Mouse (Mus musculus) embryo, embryonic 10.5 days (tissue): ENCODE results near the gene Dock3.

Source experiments
- DNase-seq: peaks from one replicate; pipeline ENCODE4 v3.0.0-alpha.2; 2015; ENCODE audit warnings: low spot score

Gene Dock3

GRCm38 (mm10) chr9:107027586-107027985 lies 204.1 kb downstream of the Dock3 start:
- DNase-seq = no peak

GRCm38 (mm10) chr9:107009841-107010240 lies 221.9 kb downstream of the Dock3 start:
- DNase-seq = no peak

- DNase-seq = no peak
Observed at GRCm38 (mm10) chr9:107003187-107003586, 228.5 kb downstream of the Dock3 start.

- DNase-seq = peak; percentile 54
Observed at GRCm38 (mm10) chr9:106970742-106971141, 261.0 kb downstream of the Dock3 start.

- no peak for DNase-seq
Observed at GRCm38 (mm10) chr9:106958452-106958851, 273.3 kb downstream of the Dock3 start.

- no peak for DNase-seq
Observed at GRCm38 (mm10) chr9:106955486-106955885, 276.2 kb downstream of the Dock3 start.

GRCm38 (mm10) chr9:106934998-106935397 lies 296.7 kb downstream of the Dock3 start:
- DNase-seq = no peak

GRCm38 (mm10) chr9:106914878-106915277 lies 316.8 kb downstream of the Dock3 start:
- no peak for DNase-seq

- peak; percentile 18 for DNase-seq
Observed at GRCm38 (mm10) chr9:106913759-106914158, 317.9 kb downstream of the Dock3 start.

- no peak for DNase-seq
Observed at GRCm38 (mm10) chr9:106911624-106912023, 320.1 kb downstream of the Dock3 start.

GRCm38 (mm10) chr9:106908715-106909114 lies 323.0 kb downstream of the Dock3 start:
- DNase-seq = no peak

GRCm38 (mm10) chr9:106908174-106908573 lies 323.5 kb downstream of the Dock3 start:
- DNase-seq = no peak

- no peak for DNase-seq
Observed at GRCm38 (mm10) chr9:106906597-106906996, 325.1 kb downstream of the Dock3 start.

GRCm38 (mm10) chr9:106903791-106904134 lies 327.9 kb downstream of the Dock3 start:
- DNase-seq = peak; percentile 78

- DNase-seq = no peak
Observed at GRCm38 (mm10) chr9:106903099-106903790, 328.5 kb downstream of the Dock3 start.

- no peak for DNase-seq
Observed at GRCm38 (mm10) chr9:106901596-106901995, 330.1 kb downstream of the Dock3 start.

- DNase-seq = no peak
Observed at GRCm38 (mm10) chr9:106898901-106899300, 332.8 kb downstream of the Dock3 start.

- DNase-seq = peak; percentile 42
Observed at GRCm38 (mm10) chr9:106893327-106893726, 338.4 kb downstream of the Dock3 start.

- no peak for DNase-seq
Observed at GRCm38 (mm10) chr9:106892552-106892875, 339.2 kb downstream of the Dock3 start.

- DNase-seq = peak; percentile 98
Observed at GRCm38 (mm10) chr9:106891829-106892551, 339.7 kb downstream of the Dock3 start, which contains the start of gene Manf. Gene Manf, minus strand, starts transcription at chr9:106891979.

GRCm38 (mm10) chr9:106891341-106891741 lies 340.4 kb downstream of the Dock3 start:
- peak; percentile 57 for DNase-seq

- no peak for DNase-seq
Observed at GRCm38 (mm10) chr9:106890496-106891240, 341.0 kb downstream of the Dock3 start.

- DNase-seq = no peak
Observed at GRCm38 (mm10) chr9:106889321-106889720, 342.4 kb downstream of the Dock3 start.
